Mouse (Mus musculus): ENCODE data around the gene Zfp687. TPM values are rescaled to one million over a fixed set of nuclear protein-coding genes. Genes with fewer than 3 reads are reported as not detected.

Gene Zfp687
- polyA plus RNA-seq (2012; rRNA removed) (26.8 and 28.8 TPM in 2 replicates), polyA plus RNA-seq (2014; fragmentation: Nextera tagmentation; extraction: Ambion mirVana) (18.8 and 23.2 TPM in 2 replicates)

DNA sequence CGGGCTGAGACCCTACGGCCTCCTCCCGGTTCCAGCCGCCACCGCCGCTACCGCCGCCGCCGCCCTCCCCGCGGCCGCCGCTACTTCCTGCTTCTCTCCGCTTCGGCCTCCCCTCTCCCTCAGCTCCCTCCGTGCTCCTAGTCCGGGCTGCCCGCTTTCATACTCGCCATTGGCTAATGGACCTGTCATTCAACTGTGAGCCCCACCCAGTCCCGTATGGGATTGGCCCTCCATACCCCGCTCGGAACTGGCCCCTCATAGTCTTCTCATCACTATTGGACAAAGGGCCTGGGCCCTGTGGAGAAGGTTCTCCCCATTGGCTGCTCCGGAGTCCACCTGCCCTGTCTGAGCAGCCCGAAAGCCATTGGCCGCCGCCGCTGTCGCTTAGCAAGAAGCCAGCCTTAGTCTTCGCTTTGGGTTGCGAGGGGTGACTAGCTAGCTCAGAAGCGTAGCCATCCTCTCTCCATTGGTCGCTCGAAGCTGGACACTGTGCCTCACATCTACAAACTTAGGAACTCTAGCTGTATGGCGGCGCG lies at the start of gene Zfp687:
Zfp687 (minus strand) TSS at position 112 of the 536 bp plus-strand sequence.
- peaks cover 20% of the 10 kb centered on the region for H3K36me3 ChIP-seq (ENCODE audit: control insufficient read depth, insufficient read depth, low read length)
- H3K27ac ChIP-seq (replicated peaks; ENCODE audit: low read depth, low read length): peak within 1 kb of the TSS; percentile 96
- peaks cover 18% of the 10 kb centered on the region; the same call in 1 of the 2 replicates for H3K4me1 ChIP-seq (ENCODE audit: control insufficient read depth, insufficient read depth, low read length)
- WGBS: 0% methylated on average over 26 of the region's 37 CpGs
- H3K9me3 ChIP-seq (ENCODE audit: control insufficient read depth, low read length): no peaks in the 10 kb centered on the region
- peak; percentile 76; the same call in 1 of the 2 replicates for TF ChIP-seq POLR2A (IDR thresholded peaks at IDR 0.05; ENCODE audit: borderline replicate concordance, extremely low read depth, insufficient read depth, insufficient read length)
- ATAC-seq (ENCODE audit: low FRiP score, low read depth) (peak; percentile 98), DNase-seq (ENCODE audit: low spot score) (peak; percentile 99)
- peak within 1 kb of the TSS; percentile 91 for H3K4me2 ChIP-seq (replicated peaks; ENCODE audit: low read depth, low read length, severe bottlenecking)
- peak within 1 kb of the TSS; percentile 71 for H3K9ac ChIP-seq (ENCODE audit: low read depth, low read length, severe bottlenecking)
- peak within 1 kb of the TSS; percentile 83 for H3K4me3 ChIP-seq (replicated peaks; ENCODE audit: low read length)
- H3K27me3 ChIP-seq (ENCODE audit: control insufficient read depth, insufficient read depth, low read length): no peaks in the 10 kb centered on the region

- Histone ChIP-seq H3K9ac (ENCODE audit: low read depth, low read length, severe bottlenecking) (no peak overlapping the region), H3K4me1 (ENCODE audit: control insufficient read depth, insufficient read depth, low read length) (no peaks in the 10 kb centered on the region), H3K27ac (replicated peaks; ENCODE audit: low read depth, low read length) (no peak overlapping the region), H3K4me2 (replicated peaks; ENCODE audit: low read depth, low read length, severe bottlenecking) (no peak overlapping the region), H3K36me3 (ENCODE audit: control insufficient read depth, insufficient read depth, low read length) (peaks cover 93% of the 10 kb centered on the region), H3K27me3 (ENCODE audit: control insufficient read depth, insufficient read depth, low read length) (no peaks in the 10 kb centered on the region), H3K4me3 (replicated peaks; ENCODE audit: low read length) (no peak overlapping the region), H3K9me3 (ENCODE audit: control insufficient read depth, low read length) (no peaks in the 10 kb centered on the region)
- DNase-seq (ENCODE audit: low spot score): no peak
- WGBS: 96% methylated on average over 4 of the region's 4 CpGs
- no peak for ATAC-seq (ENCODE audit: low FRiP score, low read depth)
- TF ChIP-seq POLR2A (IDR thresholded peaks at IDR 0.05; ENCODE audit: borderline replicate concordance, extremely low read depth, insufficient read depth, insufficient read length): no peak
These were observed 48.5 kb upstream of the Zfp687 start for GRCm38 (mm10) chr3:95063741-95064140.

GRCm38 (mm10) chr3:95058078-95058477 lies 42.8 kb upstream of the Zfp687 start:
- Histone ChIP-seq H3K27me3 (ENCODE audit: control insufficient read depth, insufficient read depth, low read length) (no peaks in the 10 kb centered on the region), H3K27ac (replicated peaks; ENCODE audit: low read depth, low read length) (no peak overlapping the region), H3K36me3 (ENCODE audit: control insufficient read depth, insufficient read depth, low read length) (peaks cover 54% of the 10 kb centered on the region), H3K4me1 (ENCODE audit: control insufficient read depth, insufficient read depth, low read length) (no peaks in the 10 kb centered on the region), H3K4me2 (replicated peaks; ENCODE audit: low read depth, low read length, severe bottlenecking) (no peak overlapping the region), H3K4me3 (replicated peaks; ENCODE audit: low read length) (no peak overlapping the region), H3K9ac (ENCODE audit: low read depth, low read length, severe bottlenecking) (no peak overlapping the region), H3K9me3 (ENCODE audit: control insufficient read depth, low read length) (no peaks in the 10 kb centered on the region)
- ATAC-seq (ENCODE audit: low FRiP score, low read depth) (0 out of 2 replicates have a peak, but pooled peaks have one; percentile 25), DNase-seq (ENCODE audit: low spot score) (peak; percentile 13)
- WGBS: 80% methylated on average over 8 of the region's 8 CpGs
- no peak for TF ChIP-seq POLR2A (IDR thresholded peaks at IDR 0.05; ENCODE audit: borderline replicate concordance, extremely low read depth, insufficient read depth, insufficient read length)

DNA sequence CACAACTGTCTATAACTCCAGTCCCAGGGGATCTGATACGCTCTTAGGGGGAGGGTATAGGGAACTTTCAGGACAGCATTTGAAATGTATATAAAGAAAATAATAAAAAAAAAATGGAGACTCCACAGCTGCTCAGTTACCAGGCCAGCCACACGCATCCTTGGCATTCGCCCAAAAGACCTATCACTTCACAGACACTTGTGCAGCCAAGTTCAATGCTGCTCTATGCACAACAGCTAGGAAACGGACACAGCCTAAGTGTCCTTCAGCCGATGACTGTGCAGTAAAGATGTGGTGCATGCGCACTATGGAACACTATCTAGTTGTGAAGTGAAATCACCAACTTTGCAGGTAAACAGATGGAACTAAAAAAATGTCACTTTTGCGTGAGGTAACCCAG lies 41.0 kb upstream of the Zfp687 start:
- no peak overlapping the region for H3K9ac ChIP-seq (ENCODE audit: low read depth, low read length, severe bottlenecking)
- WGBS: 90% methylated on average over 7 of the region's 7 CpGs
- no peak overlapping the region for H3K4me3 ChIP-seq (replicated peaks; ENCODE audit: low read length)
- ATAC-seq (ENCODE audit: low FRiP score, low read depth): peak; percentile 8; the same call in 1 of the 2 replicates
- H3K27me3 ChIP-seq (ENCODE audit: control insufficient read depth, insufficient read depth, low read length): no peaks in the 10 kb centered on the region
- H3K4me1 ChIP-seq (ENCODE audit: control insufficient read depth, insufficient read depth, low read length): no peaks in the 10 kb centered on the region
- DNase-seq (ENCODE audit: low spot score): no peak
- no peaks in the 10 kb centered on the region for H3K9me3 ChIP-seq (ENCODE audit: control insufficient read depth, low read length)
- no peak overlapping the region for H3K4me2 ChIP-seq (replicated peaks; ENCODE audit: low read depth, low read length, severe bottlenecking)
- H3K27ac ChIP-seq (replicated peaks; ENCODE audit: low read depth, low read length): no peak overlapping the region
- TF ChIP-seq POLR2A (IDR thresholded peaks at IDR 0.05; ENCODE audit: borderline replicate concordance, extremely low read depth, insufficient read depth, insufficient read length): no peak
- H3K36me3 ChIP-seq (ENCODE audit: control insufficient read depth, insufficient read depth, low read length): peaks cover 38% of the 10 kb centered on the region

DNA sequence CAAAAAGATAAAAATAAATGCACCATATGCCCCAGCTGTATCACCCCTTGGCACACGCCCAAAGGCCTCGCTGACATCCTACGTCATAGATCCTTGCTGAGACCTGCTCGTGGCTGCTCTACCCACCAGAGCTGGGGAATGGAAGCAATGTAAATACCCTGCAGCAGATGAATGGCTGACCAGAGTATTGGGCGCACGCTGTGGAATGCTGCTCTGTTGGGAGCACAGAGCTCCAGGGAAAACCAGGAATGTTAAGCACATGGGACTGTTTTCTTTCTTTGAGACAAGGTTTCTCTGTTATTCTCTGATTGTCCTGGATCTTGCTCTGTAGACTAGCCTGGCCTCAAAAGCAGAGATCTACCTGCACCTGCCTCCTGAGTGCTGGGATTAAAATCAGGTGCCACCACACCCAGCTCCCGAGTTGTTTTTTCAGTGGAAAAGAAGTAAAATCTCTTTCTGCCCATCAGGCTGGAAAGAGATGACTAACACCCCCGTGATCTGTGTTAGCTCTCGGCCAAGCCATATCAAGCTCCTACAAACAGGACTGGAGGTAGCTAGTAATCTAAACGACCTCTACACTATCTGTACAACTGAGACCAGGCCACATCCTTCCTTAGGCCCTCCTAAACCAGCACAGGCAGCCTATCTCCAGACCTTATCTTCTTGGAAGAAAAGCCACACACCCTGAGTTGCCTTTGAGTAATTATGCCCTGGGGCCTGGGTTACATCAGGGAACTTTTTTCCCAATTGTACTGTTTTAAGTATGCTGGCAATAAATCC lies 39.4 kb upstream of the Zfp687 start:
- Histone ChIP-seq H3K9ac (ENCODE audit: low read depth, low read length, severe bottlenecking) (no peak overlapping the region), H3K4me1 (ENCODE audit: control insufficient read depth, insufficient read depth, low read length) (no peaks in the 10 kb centered on the region), H3K4me2 (replicated peaks; ENCODE audit: low read depth, low read length, severe bottlenecking) (no peak overlapping the region), H3K4me3 (replicated peaks; ENCODE audit: low read length) (no peak overlapping the region), H3K27ac (replicated peaks; ENCODE audit: low read depth, low read length) (0 out of 2 replicates have a peak overlapping the region, but pooled peaks have one; percentile 39), H3K36me3 (ENCODE audit: control insufficient read depth, insufficient read depth, low read length) (peaks cover 22% of the 10 kb centered on the region), H3K27me3 (ENCODE audit: control insufficient read depth, insufficient read depth, low read length) (no peaks in the 10 kb centered on the region), H3K9me3 (ENCODE audit: control insufficient read depth, low read length) (no peaks in the 10 kb centered on the region)
- no peak for TF ChIP-seq POLR2A (IDR thresholded peaks at IDR 0.05; ENCODE audit: borderline replicate concordance, extremely low read depth, insufficient read depth, insufficient read length)
- ATAC-seq (ENCODE audit: low FRiP score, low read depth) (peak; percentile 44; the same call in 1 of the 2 replicates), DNase-seq (ENCODE audit: low spot score) (peak; percentile 72)
- WGBS: 32% methylated on average over 10 of the region's 10 CpGs

Data from limb, embryonic 14.5 days (tissue).